Mouse (Mus musculus): Measurements from ENCODE around the gene Fgf10.

GRCm38 (mm10) chr13:118759021-118759420, 89.4 kb downstream of the Fgf10 start:
- no peak for TF ChIP-seq POLR2A (IDR thresholded peaks at IDR 0.05; ENCODE audit: control insufficient read depth in 1 of 2, insufficient read depth in 1 of 2, low read depth in 1 of 2, low read length in 2 of 2, poor library complexity in 1 of 2)
- no peak for TF ChIP-seq CTCF (IDR thresholded peaks at IDR 0.05 in 2 of 3, conservative IDR thresholded peaks at IDR 0.05 in 1 of 3; ENCODE audit: control insufficient read depth in 1 of 3, insufficient read depth in 1 of 3, low read depth in 2 of 3, low read length in 3 of 3, poor library complexity in 1 of 3, severe bottlenecking in 1 of 3)
- TF ChIP-seq CHD1 (IDR thresholded peaks at IDR 0.05; ENCODE audit: low read depth, low read length) = no peak
- no peak for TF ChIP-seq HCFC1 (IDR thresholded peaks at IDR 0.05; ENCODE audit: low read depth, low read length)
- no peak for TF ChIP-seq GATA1 (IDR thresholded peaks at IDR 0.05; ENCODE audit: low read depth, low read length)
- no peak for TF ChIP-seq TCF12 (IDR thresholded peaks at IDR 0.05; ENCODE audit: low read depth, low read length)
- no peak for TF ChIP-seq EP300 (IDR thresholded peaks at IDR 0.05; ENCODE audit: low read depth in 1 of 2, low read length in 2 of 2)
- no peak for TF ChIP-seq ZKSCAN1 (IDR thresholded peaks at IDR 0.05; ENCODE audit: low read depth, low read length)
- TF ChIP-seq GABPA (IDR thresholded peaks at IDR 0.05; ENCODE audit: low read depth, low read length) = no peak
- no peak for TF ChIP-seq BHLHE40 (IDR thresholded peaks at IDR 0.05; ENCODE audit: borderline replicate concordance, low read depth, low read length)
- no peak for TF ChIP-seq MYC (IDR thresholded peaks at IDR 0.05; ENCODE audit: low read depth, low read length)
- no peak for TF ChIP-seq ZC3H11A (IDR thresholded peaks at IDR 0.05; ENCODE audit: low read depth, low read length)
- no peak for TF ChIP-seq SMC3 (IDR thresholded peaks at IDR 0.05; ENCODE audit: low read depth, low read length)
